ENCODE assay signal across 9 mouse cellular contexts in genomic region chr8:3588258-3588633, GRCm38 (mm10). TPM values are rescaled to one million over a fixed set of nuclear protein-coding genes. Genes with fewer than 3 reads are reported as not detected.
DNase-seq lines count a peak whose midpoint lies in the region; ATAC-seq and TF ChIP-seq lines count a peak whose summit lies in the region.
"Had no signal": no experiment of that assay in that cellular context is flagged by ENCODE, and none has a peak within 500 bp of the region (broad histone marks: within the 10 kb centered on the region; RNA-seq: fewer than 3 reads in every experiment).

No protein-coding gene starts in this region.

- peaks cover 7% of the 10 kb centered on the region for H3K4me1 ChIP-seq in heart, embryonic 10.5 days
- H3K4me1 ChIP-seq in E14TG2a.4 (replicated peaks; ENCODE audit: low read depth, low read length), result peaks cover 25% of the 10 kb centered on the region
- H3K4me1 ChIP-seq in forebrain, embryonic 11.5 days (replicated peaks; ENCODE audit: control insufficient read depth, insufficient read depth, low read length), result no peaks in the 10 kb centered on the region
- peaks cover 29% of the 10 kb centered on the region for H3K4me1 ChIP-seq in liver, embryonic 13.5 days (replicated peaks)
- H3K4me1 ChIP-seq in stomach, postnatal 0 days (replicated peaks; ENCODE audit: control insufficient read depth, insufficient read depth), result no peaks in the 10 kb centered on the region

- TF ChIP-seq CTCF in E14TG2a.4 (conservative IDR thresholded peaks at IDR 0.05; ENCODE audit: low read length), result no peak
- no peak for TF ChIP-seq CTCF in stomach, postnatal 0 days (IDR thresholded peaks at IDR 0.05; ENCODE audit: low read depth)

- peak overlapping the region; percentile 82 for H3K9ac ChIP-seq in forebrain, embryonic 11.5 days (ENCODE audit: low read length)
- H3K9ac ChIP-seq in liver, embryonic 13.5 days, result peak overlapping the region; percentile 72
- H3K9ac ChIP-seq in stomach, postnatal 0 days (ENCODE audit: low read length), result peak overlapping the region; percentile 80

- peak; percentile 65 for ATAC-seq in forebrain, embryonic 11.5 days (replicated peaks; ENCODE audit: low FRiP score)
- peak; percentile 14; the same call in 1 of the 2 replicates for ATAC-seq in liver, embryonic 13.5 days (ENCODE audit: low read depth)
- peak; percentile 30 for ATAC-seq in stomach, postnatal 0 days (ENCODE audit: low FRiP score, low TSS enrichment)

- no peak for DNase-seq in heart, embryonic 10.5 days (ENCODE audit: low spot score)
- no peak for DNase-seq in heart, adult 8-10 months (ENCODE audit: low spot score)
- no peak for DNase-seq in forebrain, embryonic 11.5 days (ENCODE audit: low spot score)
- no peak for DNase-seq in liver, embryonic 13.5 days
- DNase-seq in stomach, postnatal 0 days (ENCODE audit: low spot score), result no peak
- DNase-seq in spleen, postnatal 10 days (ENCODE audit: low spot score in 2 of 2), result no peak
- no peak for DNase-seq in yolk sac, embryonic 10.5 days (ENCODE audit: low spot score)

- H3K36me3 ChIP-seq in heart, embryonic 10.5 days, result no peaks in the 10 kb centered on the region
- no peaks in the 10 kb centered on the region for H3K36me3 ChIP-seq in E14TG2a.4 (ENCODE audit: insufficient read depth, low read length)
- no peaks in the 10 kb centered on the region for H3K36me3 ChIP-seq in forebrain, embryonic 11.5 days (ENCODE audit: control insufficient read depth, insufficient read depth, low read length)
- H3K36me3 ChIP-seq in liver, embryonic 13.5 days, result no peaks in the 10 kb centered on the region
- no peaks in the 10 kb centered on the region for H3K36me3 ChIP-seq in stomach, postnatal 0 days (ENCODE audit: control insufficient read depth, insufficient read depth, low read length)

- H3K4me2 ChIP-seq in forebrain, embryonic 11.5 days (ENCODE audit: low read depth, low read length, severe bottlenecking), result peak overlapping the region; percentile 91
- peak overlapping the region; percentile 95 for H3K4me2 ChIP-seq in liver, embryonic 13.5 days
- H3K4me2 ChIP-seq in stomach, postnatal 0 days (replicated peaks; ENCODE audit: low read depth), result peak overlapping the region; percentile 81

- TF ChIP-seq EP300 in stomach, postnatal 0 days (optimal IDR thresholded peaks at IDR 0.05), result no peak

- peaks cover 19% of the 10 kb centered on the region for H3K27me3 ChIP-seq in heart, embryonic 10.5 days (ENCODE audit: insufficient read depth, poor library complexity, severe bottlenecking)
- H3K27me3 ChIP-seq in E14TG2a.4 (ENCODE audit: insufficient read depth, low read length), result no peaks in the 10 kb centered on the region
- H3K27me3 ChIP-seq in forebrain, embryonic 11.5 days (ENCODE audit: control insufficient read depth, insufficient read depth, low read length), result 0 out of 2 replicates have a peak, but pooled peaks cover 2% of the 10 kb centered on the region
- H3K27me3 ChIP-seq in liver, embryonic 13.5 days, result peaks cover 12% of the 10 kb centered on the region; the same call in 1 of the 2 replicates
- no peaks in the 10 kb centered on the region for H3K27me3 ChIP-seq in stomach, postnatal 0 days (ENCODE audit: control insufficient read depth, insufficient read depth, low read length)

- H3K4me3 ChIP-seq in heart, embryonic 10.5 days, result peak overlapping the region; percentile 74
- peak overlapping the region; percentile 92 for H3K4me3 ChIP-seq in E14TG2a.4 (replicated peaks; ENCODE audit: low read length)
- peak overlapping the region; percentile 79 for H3K4me3 ChIP-seq in forebrain, embryonic 11.5 days (ENCODE audit: low read depth, low read length)
- H3K4me3 ChIP-seq in liver, embryonic 13.5 days (replicated peaks), result peak overlapping the region; percentile 71
- H3K4me3 ChIP-seq in stomach, postnatal 0 days (ENCODE audit: low read depth, low read length), result peak overlapping the region; percentile 68

- peak overlapping the region; percentile 81 for H3K27ac ChIP-seq in heart, embryonic 10.5 days
- no peak overlapping the region for H3K27ac ChIP-seq in forebrain, embryonic 11.5 days (ENCODE audit: low read depth, low read length)
- peak overlapping the region; percentile 12; the same call in 1 of the 2 replicates for H3K27ac ChIP-seq in liver, embryonic 13.5 days
- H3K27ac ChIP-seq in stomach, postnatal 0 days (replicated peaks), result peak overlapping the region; percentile 93

- 9% methylated on average over 11 of the region's 11 CpGs for WGBS in heart, embryonic 10.5 days
- 3% methylated on average over 11 of the region's 11 CpGs for WGBS in forebrain, embryonic 11.5 days
- 18% methylated on average over 11 of the region's 11 CpGs for WGBS in liver, embryonic 13.5 days (ENCODE audit: insufficient replicate concordance)
- 15% methylated on average over 11 of the region's 11 CpGs for WGBS in stomach, postnatal 0 days

- H3K9me3 ChIP-seq in heart, embryonic 10.5 days, result no peaks in the 10 kb centered on the region
- H3K9me3 ChIP-seq in E14TG2a.4 (ENCODE audit: low read length), result no peaks in the 10 kb centered on the region
- H3K9me3 ChIP-seq in forebrain, embryonic 11.5 days (ENCODE audit: control insufficient read depth, low read length), result no peaks in the 10 kb centered on the region
- H3K9me3 ChIP-seq in liver, embryonic 13.5 days (replicated peaks), result no peaks in the 10 kb centered on the region
- H3K9me3 ChIP-seq in stomach, postnatal 0 days (ENCODE audit: control insufficient read depth, low read length), result no peaks in the 10 kb centered on the region

RNA-seq across cellular contexts. Expression of gene Camsap3, which starts 1.2 kb away (rescaled TPM):
- 2.3 and 3.9 TPM in 2 replicates for polyA plus RNA-seq in heart, embryonic 10.5 days (2016; fragmentation: Nextera tagmentation; extraction: Ambion mirVana)
- total RNA-seq in heart, adult 8-10 months (2022), result 1 to 10 TPM in 2 of 4 experiments, under 1 TPM in 2; 0.86 to 2.1 (median 1.0) TPM
- 15.5 and 16.4 TPM in 2 replicates for polyA plus RNA-seq in forebrain, embryonic 11.5 days (2014; fragmentation: Nextera tagmentation; extraction: Ambion mirVana)
- 1.3 and 1.4 TPM in 2 replicates for polyA plus RNA-seq in liver, embryonic 13.5 days (2015; fragmentation: Nextera tagmentation; extraction: Ambion mirVana)
- polyA plus RNA-seq in stomach, postnatal 0 days (2015; fragmentation: Nextera tagmentation; extraction: Ambion mirVana), result 14.2 and 20.1 TPM in 2 replicates

RNA-seq across cellular contexts. Expression of gene C330021F23Rik, which starts 20.5 kb away (rescaled TPM):
- polyA plus RNA-seq in heart, embryonic 10.5 days (2016; fragmentation: Nextera tagmentation; extraction: Ambion mirVana), result 3.8 and 5.0 TPM in 2 replicates
- total RNA-seq in heart, adult 8-10 months (2022), result under 1 TPM in 1 of 4 experiments, not detected in 3; 0.57 TPM
- 7.2 and 7.8 TPM in 2 replicates for polyA plus RNA-seq in forebrain, embryonic 11.5 days (2014; fragmentation: Nextera tagmentation; extraction: Ambion mirVana)
- polyA plus RNA-seq in liver, embryonic 13.5 days (2015; fragmentation: Nextera tagmentation; extraction: Ambion mirVana), result 2.5 and 2.8 TPM in 2 replicates
- 0.18 and 0.38 TPM in 2 replicates for polyA plus RNA-seq in stomach, postnatal 0 days (2015; fragmentation: Nextera tagmentation; extraction: Ambion mirVana)

RNA-seq across cellular contexts. Expression of gene Xab2, which starts 32.9 kb away (rescaled TPM):
- polyA plus RNA-seq in heart, embryonic 10.5 days (2016; fragmentation: Nextera tagmentation; extraction: Ambion mirVana), result 46.5 and 52.8 TPM in 2 replicates
- 10 to 100 TPM; 13.8 to 18.5 (median 16.2) TPM for total RNA-seq in heart, adult 8-10 months (2022)
- polyA plus RNA-seq in forebrain, embryonic 11.5 days (2014; fragmentation: Nextera tagmentation; extraction: Ambion mirVana), result 64.9 and 72.4 TPM in 2 replicates
- polyA plus RNA-seq in liver, embryonic 13.5 days (2015; fragmentation: Nextera tagmentation; extraction: Ambion mirVana), result 34.9 and 35.3 TPM in 2 replicates
- polyA plus RNA-seq in stomach, postnatal 0 days (2015; fragmentation: Nextera tagmentation; extraction: Ambion mirVana), result 23.3 and 25.5 TPM in 2 replicates

RNA-seq across cellular contexts. Expression of gene Pet100, which starts 33.1 kb away (rescaled TPM):
- 89.6 and 94.8 TPM in 2 replicates for polyA plus RNA-seq in heart, embryonic 10.5 days (2016; fragmentation: Nextera tagmentation; extraction: Ambion mirVana)
- total RNA-seq in heart, adult 8-10 months (2022), result 100 to 1,000 TPM in 1 of 4 experiments, 10 to 100 TPM in 3; 84.2 to 104 (median 93.4) TPM
- 88.2 and 93.2 TPM in 2 replicates for polyA plus RNA-seq in forebrain, embryonic 11.5 days (2014; fragmentation: Nextera tagmentation; extraction: Ambion mirVana)
- 93.4 and 99.6 TPM in 2 replicates for polyA plus RNA-seq in liver, embryonic 13.5 days (2015; fragmentation: Nextera tagmentation; extraction: Ambion mirVana)
- 143 and 171 TPM in 2 replicates for polyA plus RNA-seq in stomach, postnatal 0 days (2015; fragmentation: Nextera tagmentation; extraction: Ambion mirVana)

RNA-seq across cellular contexts. Expression of gene Pcp2, which starts 37.1 kb away (rescaled TPM):
- polyA plus RNA-seq in heart, embryonic 10.5 days (2016; fragmentation: Nextera tagmentation; extraction: Ambion mirVana), result 0.31 TPM in 1 of 2 replicates, not detected in the other
- not detected for total RNA-seq in heart, adult 8-10 months (2022)
- polyA plus RNA-seq in forebrain, embryonic 11.5 days (2014; fragmentation: Nextera tagmentation; extraction: Ambion mirVana), result 0.51 TPM in 1 of 2 replicates, not detected in the other
- polyA plus RNA-seq in liver, embryonic 13.5 days (2015; fragmentation: Nextera tagmentation; extraction: Ambion mirVana), result not detected in 2 replicates
- polyA plus RNA-seq in stomach, postnatal 0 days (2015; fragmentation: Nextera tagmentation; extraction: Ambion mirVana), result 0.25 TPM in 1 of 2 replicates, not detected in the other
- polyA plus RNA-seq: large intestine, adult 2 months had no signal

Comparison
In these comparisons a context has a peak if more than half of its experiments do, and no peak if none do; other contexts are left out.
1. ATAC-seq: peak in every context shown above with its lines; median percentile 65 in forebrain, embryonic 11.5 days; 30 in stomach, postnatal 0 days; 14 in liver, embryonic 13.5 days.